Mouse (Mus musculus): ENCODE results near the gene Dlg5.

Dlg5 gene

GRCm38 (mm10) chr14:24148892-24149291 is 96.8 kb downstream of the Dlg5 start:
- in situ Hi-C loops (cut with MboI; ENCODE audit: low pct_unique_long_range_greater_than_20kb in 1 of 2, low sequenced_read_pairs in 2 of 2, unreplicated experiment in 1 of 2): loop anchor here in 1 of 2 experiments (25.0 kb wide), 1 partner anchor 338 kb away; the partner anchor contains the start of genes Polr3a and Rps24

DNA sequence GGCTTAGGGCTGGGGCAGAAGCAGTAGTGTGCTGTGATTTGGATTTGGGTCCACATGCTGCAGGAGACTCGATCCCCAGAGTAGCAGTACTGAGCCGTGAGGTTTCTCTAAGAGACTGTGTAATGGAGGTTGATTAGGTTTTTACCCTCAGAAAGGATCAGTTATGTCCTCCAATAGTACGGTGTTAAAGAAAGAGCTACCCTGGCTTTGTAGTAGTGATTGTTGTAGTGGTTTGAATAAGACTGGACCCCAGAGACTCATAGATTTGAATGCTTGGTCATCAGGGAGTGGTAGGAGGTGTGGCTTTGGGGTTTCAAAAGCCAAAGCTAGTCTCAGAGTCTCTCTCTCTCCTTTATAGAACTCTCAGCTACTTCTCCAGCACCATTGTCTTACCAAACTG is 100.9 kb downstream of the Dlg5 start:
- in situ Hi-C loops (cut with MboI; ENCODE audit: low pct_unique_long_range_greater_than_20kb in 1 of 2, low sequenced_read_pairs in 2 of 2, unreplicated experiment in 1 of 2): loop anchor here in 1 of 2 experiments (25.0 kb wide), 1 partner anchor 342 kb away; the partner anchor contains the start of genes Polr3a and Rps24

DNA sequence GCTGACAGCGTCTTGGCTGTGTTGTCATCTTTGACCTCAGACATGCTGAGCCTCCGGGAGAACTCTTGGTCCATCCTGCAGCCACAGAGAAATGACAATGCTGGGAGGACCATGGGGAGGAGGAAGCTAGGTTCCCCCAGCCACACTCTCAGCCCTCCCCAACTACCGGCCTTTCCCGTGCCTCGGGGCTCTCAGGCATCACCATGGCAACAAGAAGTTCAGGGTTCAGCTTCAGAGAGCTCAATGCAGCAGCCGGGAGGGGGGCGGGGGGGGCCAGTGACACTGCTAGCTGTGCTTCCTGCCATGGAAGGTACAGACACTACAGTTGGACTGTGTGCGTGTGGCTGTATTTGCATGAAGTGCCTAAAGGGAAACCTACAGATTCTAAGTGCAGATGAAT is 101.3 kb downstream of the Dlg5 start:
- in situ Hi-C loops (cut with MboI; ENCODE audit: low pct_unique_long_range_greater_than_20kb in 1 of 2, low sequenced_read_pairs in 2 of 2, unreplicated experiment in 1 of 2): loop anchor here in 1 of 2 experiments (25.0 kb wide), 1 partner anchor 343 kb away; the partner anchor contains the start of genes Polr3a and Rps24

DNA sequence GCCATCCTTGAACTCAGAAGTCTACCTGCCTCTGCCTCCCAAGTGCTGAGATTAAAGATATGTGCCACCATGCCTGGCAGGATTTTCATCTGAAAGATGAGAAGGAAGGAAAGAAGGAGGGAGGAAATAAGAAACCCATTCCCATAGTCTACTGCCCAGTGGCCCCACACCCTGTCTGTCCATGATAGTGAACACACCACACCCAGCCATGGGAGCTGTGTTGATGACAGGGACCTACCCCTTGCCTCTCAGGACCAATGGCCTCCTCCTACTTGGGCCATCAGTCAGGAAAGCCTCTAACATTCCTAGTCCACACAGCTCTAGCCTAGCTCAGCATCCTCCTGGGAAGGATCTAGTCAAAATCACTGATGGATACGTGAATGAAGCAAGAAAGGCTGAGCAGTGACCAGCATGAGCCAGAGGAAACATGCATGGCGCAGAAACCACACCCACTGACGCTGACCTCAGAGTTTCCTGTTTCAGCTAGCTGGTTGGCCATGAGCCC is 102.7 kb downstream of the Dlg5 start:
- in situ Hi-C loops (cut with MboI; ENCODE audit: low pct_unique_long_range_greater_than_20kb in 1 of 2, low sequenced_read_pairs in 2 of 2, unreplicated experiment in 1 of 2): loop anchor here in 1 of 2 experiments (25.0 kb wide), 1 partner anchor 344 kb away; the partner anchor contains the start of genes Polr3a and Rps24

- in situ Hi-C loops (cut with MboI; ENCODE audit: low pct_unique_long_range_greater_than_20kb in 1 of 2, low sequenced_read_pairs in 2 of 2, unreplicated experiment in 1 of 2): loop anchor here in 1 of 2 experiments (25.0 kb wide), 1 partner anchor 346 kb away; the partner anchor contains the start of genes Polr3a and Rps24
These were observed 104.0 kb downstream of the Dlg5 start for GRCm38 (mm10) chr14:24141727-24142126.

DNA sequence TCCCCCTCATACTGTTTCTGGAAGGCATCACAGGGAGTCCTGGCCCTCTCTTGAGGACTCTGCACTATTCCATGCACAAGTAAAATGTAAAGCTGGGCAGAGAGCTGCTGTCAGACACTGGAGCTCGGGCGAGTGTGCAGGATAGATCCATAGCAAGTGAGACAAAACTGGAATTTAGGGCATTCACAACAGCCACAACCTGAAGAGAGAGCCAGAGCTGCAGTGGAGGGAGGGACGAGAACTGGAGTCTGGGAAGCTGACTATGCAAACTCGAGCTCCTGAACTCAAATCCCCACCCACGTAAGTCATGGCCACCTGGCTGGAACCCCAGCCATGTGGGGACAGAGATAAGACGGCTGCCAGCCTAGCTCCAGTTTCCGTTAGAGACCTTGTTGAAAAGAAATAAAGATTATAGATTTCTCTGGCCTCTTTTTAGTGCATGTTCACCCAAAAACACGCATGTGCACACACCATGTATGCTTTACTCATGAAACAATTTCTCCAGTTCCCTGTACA is 105.4 kb downstream of the Dlg5 start:
- in situ Hi-C loops (cut with MboI; ENCODE audit: low pct_unique_long_range_greater_than_20kb in 1 of 2, low sequenced_read_pairs in 2 of 2, unreplicated experiment in 1 of 2): loop anchor here in 1 of 2 experiments (25.0 kb wide), 1 partner anchor 347 kb away; the partner anchor contains the start of genes Polr3a and Rps24

DNA sequence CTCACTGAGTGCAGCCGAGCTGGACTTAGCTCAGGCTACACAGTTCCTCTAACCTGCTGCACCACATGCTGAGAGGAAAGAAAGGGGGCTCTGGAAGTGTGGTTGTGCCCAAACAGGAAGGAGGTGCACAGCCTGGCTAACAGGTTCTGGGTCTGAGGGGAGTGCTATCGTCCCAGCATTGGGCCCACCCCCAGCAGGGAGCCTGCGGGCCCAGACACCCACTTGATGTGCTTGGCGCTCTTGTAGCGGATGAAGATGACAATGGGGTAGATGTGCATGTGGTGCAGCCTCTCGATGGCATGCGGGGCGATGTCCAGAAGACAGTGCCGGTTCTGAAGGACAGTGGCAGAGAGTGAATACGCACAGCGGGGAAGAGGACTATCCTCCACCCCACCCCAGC is 108.8 kb downstream of the Dlg5 start:
- in situ Hi-C loops (cut with MboI; ENCODE audit: low pct_unique_long_range_greater_than_20kb in 1 of 2, low sequenced_read_pairs in 2 of 2, unreplicated experiment in 1 of 2): loop anchor here in 1 of 2 experiments (25.0 kb wide), 1 partner anchor 350 kb away; the partner anchor contains the start of genes Polr3a and Rps24

DNA sequence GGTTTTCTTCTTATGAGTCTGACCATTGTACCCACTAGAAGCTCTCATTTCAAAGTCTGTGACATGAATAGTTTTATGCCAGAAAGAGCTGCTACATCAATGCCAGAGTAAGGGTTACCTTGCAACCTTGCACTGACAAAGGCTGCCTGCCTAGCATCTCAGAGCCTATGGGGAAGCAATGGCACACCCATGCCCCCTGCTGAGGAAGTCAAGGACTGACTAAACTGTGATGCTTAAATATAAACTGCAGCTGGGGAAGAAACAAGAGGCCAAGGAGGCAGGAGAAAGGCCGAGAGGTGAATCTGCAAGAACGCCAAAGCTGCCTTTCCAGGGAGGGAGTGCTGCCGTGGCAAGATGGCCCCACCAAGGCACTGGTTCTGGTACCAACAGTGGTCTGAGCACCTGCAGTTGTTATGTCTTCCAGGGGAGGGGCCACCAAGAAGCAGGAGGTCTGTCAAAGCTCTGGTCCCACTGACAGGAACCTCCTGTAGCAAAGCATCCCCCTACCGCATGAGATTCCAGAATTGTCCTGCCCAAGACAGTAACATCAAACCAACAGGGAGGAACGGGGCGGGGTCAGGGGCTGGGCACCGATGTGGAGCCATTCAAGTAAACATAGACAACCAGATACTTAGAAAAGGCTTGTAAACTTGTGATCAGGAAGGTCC is 111.0 kb downstream of the Dlg5 start:
- in situ Hi-C loops (cut with MboI; ENCODE audit: low pct_unique_long_range_greater_than_20kb in 1 of 2, low sequenced_read_pairs in 2 of 2, unreplicated experiment in 1 of 2): loop anchor here in 1 of 2 experiments (25.0 kb wide), 1 partner anchor 353 kb away; the partner anchor contains the start of genes Polr3a and Rps24

- in situ Hi-C loops (cut with MboI; ENCODE audit: low pct_unique_long_range_greater_than_20kb in 1 of 2, low sequenced_read_pairs in 2 of 2, unreplicated experiment in 1 of 2): loop anchor here in 1 of 2 experiments (25.0 kb wide), 1 partner anchor 354 kb away; the partner anchor contains the start of genes Polr3a and Rps24
These were observed 111.9 kb downstream of the Dlg5 start for GRCm38 (mm10) chr14:24133801-24134200.

GRCm38 (mm10) chr14:24132092-24132491 is 113.6 kb downstream of the Dlg5 start:
- in situ Hi-C loops (cut with MboI; ENCODE audit: low pct_unique_long_range_greater_than_20kb in 1 of 2, low sequenced_read_pairs in 2 of 2, unreplicated experiment in 1 of 2): loop anchor here in 1 of 2 experiments (25.0 kb wide), 1 partner anchor 355 kb away; the partner anchor contains the start of genes Polr3a and Rps24

DNA sequence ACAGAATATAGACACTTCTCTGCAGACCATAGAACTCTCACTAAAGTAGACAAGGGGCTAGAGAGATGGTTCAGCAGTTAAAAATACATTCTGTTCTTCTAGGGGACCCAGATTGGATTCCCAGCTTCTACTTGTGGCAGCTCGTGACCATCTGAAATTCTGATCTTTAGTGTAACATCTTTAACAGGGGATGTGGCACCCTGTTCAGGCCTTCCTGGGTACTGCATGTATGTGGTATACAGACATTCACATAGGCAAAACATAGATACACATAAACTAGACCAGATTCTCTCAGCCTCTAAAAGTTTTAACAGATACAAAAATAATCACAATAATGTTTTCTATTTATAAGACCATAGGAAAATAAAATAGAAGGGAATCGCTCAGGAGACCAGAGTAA is 120.7 kb downstream of the Dlg5 start:
- in situ Hi-C loops (cut with MboI; ENCODE audit: low pct_unique_long_range_greater_than_20kb in 1 of 2, low sequenced_read_pairs in 2 of 2, unreplicated experiment in 1 of 2): loop anchor here in 1 of 2 experiments (25.0 kb wide), 1 partner anchor 362 kb away; the partner anchor contains the start of genes Polr3a and Rps24

DNA sequence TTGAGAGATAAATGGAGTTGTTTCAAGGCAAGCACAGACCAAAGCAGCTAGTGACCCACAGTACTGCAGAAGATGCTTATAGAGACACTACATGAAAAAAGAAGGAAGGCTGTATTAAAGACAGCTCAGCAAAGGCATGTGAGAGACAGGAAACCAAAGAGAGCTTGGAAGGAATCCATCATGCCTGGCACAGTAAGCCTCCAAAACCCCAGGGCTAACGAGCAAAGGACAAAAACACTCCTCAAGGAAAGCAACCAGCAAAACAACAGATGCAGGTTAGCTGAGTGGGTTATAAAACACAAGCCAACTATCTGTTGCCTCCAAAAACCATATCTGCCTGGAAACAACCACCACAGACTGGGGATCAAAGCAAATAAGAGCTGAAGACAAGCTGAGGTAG is 121.5 kb downstream of the Dlg5 start:
- in situ Hi-C loops (cut with MboI; ENCODE audit: low pct_unique_long_range_greater_than_20kb in 1 of 2, low sequenced_read_pairs in 2 of 2, unreplicated experiment in 1 of 2): no loop called here

DNA sequence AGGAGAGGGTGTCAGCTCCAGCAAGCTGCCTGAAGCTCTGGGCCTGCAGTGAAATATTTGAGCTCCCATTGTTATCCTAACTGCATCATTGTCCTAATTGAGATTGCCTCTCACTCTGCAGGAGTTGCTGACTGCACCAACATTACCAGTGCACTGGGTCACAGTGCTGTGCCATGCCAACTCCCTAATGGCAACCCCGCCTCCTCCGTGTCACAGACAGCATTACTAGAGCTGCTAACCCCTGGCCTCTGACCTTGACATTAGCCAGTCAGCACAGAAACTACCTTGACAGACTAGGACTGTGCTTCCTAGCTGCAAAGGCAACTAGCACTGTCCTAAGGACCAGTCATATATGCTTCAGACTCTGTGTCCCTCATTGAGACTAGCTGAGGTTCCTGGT is 139.0 kb downstream of the Dlg5 start:
- in situ Hi-C loops (cut with MboI; ENCODE audit: low pct_unique_long_range_greater_than_20kb in 1 of 2, low sequenced_read_pairs in 2 of 2, unreplicated experiment in 1 of 2): no loop called here

GRCm38 (mm10) chr14:24098828-24099227 is 146.9 kb downstream of the Dlg5 start:
- in situ Hi-C loops (cut with MboI; ENCODE audit: low pct_unique_long_range_greater_than_20kb in 1 of 2, low sequenced_read_pairs in 2 of 2, unreplicated experiment in 1 of 2): no loop called here

GRCm38 (mm10) chr14:24094656-24095055 is 151.1 kb downstream of the Dlg5 start:
- in situ Hi-C loops (cut with MboI; ENCODE audit: low pct_unique_long_range_greater_than_20kb in 1 of 2, low sequenced_read_pairs in 2 of 2, unreplicated experiment in 1 of 2): no loop called here

- in situ Hi-C loops (cut with MboI; ENCODE audit: low pct_unique_long_range_greater_than_20kb in 1 of 2, low sequenced_read_pairs in 2 of 2, unreplicated experiment in 1 of 2): no loop called here
These were observed 152.5 kb downstream of the Dlg5 start for GRCm38 (mm10) chr14:24093221-24093620.

DNA sequence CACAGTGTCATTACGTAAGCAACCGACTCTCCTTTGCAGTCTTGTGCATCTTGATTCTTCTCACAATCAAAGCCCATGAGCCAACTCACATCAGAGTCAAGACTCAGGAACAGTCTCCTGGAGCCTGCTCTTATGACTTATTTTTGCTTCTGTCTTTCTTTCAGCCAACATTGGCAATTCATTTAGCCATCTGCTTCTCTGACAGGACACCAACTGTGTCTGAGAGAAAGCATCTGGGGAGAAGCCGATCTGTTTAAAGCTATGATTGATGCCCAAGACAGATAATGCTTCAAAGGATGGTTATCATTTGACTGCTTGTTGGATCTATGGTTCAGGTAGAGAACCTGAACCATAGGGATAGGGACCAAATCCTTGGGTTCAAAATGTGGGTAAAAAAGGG is 153.3 kb downstream of the Dlg5 start:
- in situ Hi-C loops (cut with MboI; ENCODE audit: low pct_unique_long_range_greater_than_20kb in 1 of 2, low sequenced_read_pairs in 2 of 2, unreplicated experiment in 1 of 2): no loop called here

DNA sequence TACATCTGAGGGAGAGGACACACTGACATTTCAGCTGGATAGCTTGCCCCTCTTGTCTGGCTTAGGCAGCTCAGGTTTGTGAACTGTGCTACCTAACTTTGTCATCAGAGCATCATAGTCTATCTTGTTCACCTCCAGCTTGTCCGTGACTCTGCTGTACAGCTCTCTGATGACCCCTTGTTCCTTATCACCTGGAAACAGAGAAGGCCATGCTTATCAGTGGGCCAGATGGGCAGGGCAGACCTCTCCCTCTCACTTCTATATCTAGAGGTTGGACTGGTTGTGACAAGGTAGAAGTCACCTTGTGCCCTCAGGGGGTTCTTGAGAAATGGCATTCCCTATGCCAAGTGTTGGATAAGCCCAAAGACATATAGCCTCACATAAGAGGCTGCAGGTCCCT is 154.9 kb downstream of the Dlg5 start:
- in situ Hi-C loops (cut with MboI; ENCODE audit: low pct_unique_long_range_greater_than_20kb in 1 of 2, low sequenced_read_pairs in 2 of 2, unreplicated experiment in 1 of 2): no loop called here

GRCm38 (mm10) chr14:24089181-24089580 is 156.5 kb downstream of the Dlg5 start:
- in situ Hi-C loops (cut with MboI; ENCODE audit: low pct_unique_long_range_greater_than_20kb in 1 of 2, low sequenced_read_pairs in 2 of 2, unreplicated experiment in 1 of 2): no loop called here

Measured in mouse embryonic stem cell (cell line).